Mouse (Mus musculus): ENCODE results near the gene Helz.

Gene Helz

DNA sequence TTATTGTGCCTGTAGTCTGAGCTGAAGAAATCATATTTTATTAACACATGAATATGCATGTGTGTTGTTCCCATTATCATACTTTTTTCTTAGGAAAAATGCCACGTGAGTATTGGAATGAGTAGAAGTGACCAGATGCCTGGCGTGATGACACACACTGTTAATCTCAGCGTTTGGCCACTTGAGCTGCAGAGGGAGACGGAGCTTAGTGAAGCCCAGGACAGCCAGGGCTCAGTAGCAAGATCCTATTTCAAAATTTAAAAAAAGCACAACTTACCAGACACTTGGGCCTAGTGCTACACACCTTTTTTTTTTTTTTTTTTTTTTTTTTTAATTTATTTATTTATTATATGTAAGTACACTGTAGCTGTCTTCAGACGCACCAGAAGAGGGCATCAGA lies 68.0 kb downstream of the Helz start:
- DNase-seq (ENCODE audit: low spot score in 2 of 2) = no peak

DNA sequence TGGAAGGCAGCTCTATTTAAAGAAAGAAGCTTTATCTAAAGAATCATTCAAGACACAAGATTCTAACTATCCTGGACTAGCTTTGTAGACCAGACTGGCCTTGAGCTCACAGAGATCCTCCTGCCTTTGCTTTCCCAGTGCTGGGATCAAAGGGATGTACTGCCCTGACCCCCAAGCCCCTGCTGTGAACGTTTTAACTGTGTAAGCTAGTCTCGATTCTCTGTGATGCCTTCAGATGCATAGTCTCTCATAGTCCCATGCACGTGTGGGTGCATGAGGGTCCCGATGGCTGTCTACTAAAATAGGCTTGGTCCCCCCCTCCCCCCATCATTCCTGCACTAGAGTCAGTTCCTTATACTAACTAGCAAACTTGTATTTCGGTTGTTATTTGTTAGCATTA lies 70.2 kb downstream of the Helz start:
- no peak for DNase-seq (ENCODE audit: low spot score in 2 of 2)

DNA sequence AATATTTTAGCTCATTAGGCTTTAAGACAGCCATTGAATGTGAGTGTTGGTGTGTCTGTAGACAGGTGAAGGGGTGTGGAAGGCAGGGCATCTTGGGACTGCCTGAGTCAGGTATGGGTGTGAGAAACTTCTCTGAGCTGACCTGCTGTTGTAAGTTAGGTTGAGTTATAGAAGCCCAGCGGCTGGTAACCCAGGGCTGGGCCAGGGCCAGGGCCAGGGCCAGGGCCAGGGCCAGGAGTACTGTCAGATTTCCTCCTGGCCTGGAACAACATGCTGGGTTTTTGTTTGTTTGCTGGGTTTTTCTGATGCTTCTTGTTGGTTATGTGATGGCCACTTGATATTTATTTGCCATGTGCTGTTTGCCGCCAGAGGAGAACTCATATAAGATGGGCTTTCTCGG lies 76.9 kb downstream of the Helz start:
- DNase-seq (ENCODE audit: low spot score in 2 of 2) = no peak

- DNase-seq (ENCODE audit: low spot score in 2 of 2) = no peak
These were observed 78.0 kb downstream of the Helz start for GRCm38 (mm10) chr11:107625746-107626145.

DNA sequence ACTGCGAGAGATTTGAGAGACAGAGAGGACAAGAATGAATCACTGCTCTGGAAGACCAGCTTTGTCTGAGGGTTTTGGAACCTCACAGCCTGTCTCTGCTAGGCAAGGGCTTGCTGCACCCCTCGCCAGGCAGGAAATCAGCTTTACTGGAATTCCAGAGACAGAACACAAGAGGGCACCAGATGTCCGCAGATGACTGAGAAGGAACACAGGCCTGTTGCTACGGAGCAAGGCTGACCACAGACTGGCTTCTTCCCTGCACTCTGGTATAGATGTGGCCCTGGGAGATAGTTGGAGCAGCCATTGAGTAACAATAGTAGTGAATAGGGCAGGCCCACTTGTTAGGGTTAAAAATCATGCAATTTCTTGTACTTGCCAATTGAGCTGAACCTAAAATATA lies 81.8 kb downstream of the Helz start:
- DNase-seq (ENCODE audit: low spot score in 2 of 2) = no peak

DNA sequence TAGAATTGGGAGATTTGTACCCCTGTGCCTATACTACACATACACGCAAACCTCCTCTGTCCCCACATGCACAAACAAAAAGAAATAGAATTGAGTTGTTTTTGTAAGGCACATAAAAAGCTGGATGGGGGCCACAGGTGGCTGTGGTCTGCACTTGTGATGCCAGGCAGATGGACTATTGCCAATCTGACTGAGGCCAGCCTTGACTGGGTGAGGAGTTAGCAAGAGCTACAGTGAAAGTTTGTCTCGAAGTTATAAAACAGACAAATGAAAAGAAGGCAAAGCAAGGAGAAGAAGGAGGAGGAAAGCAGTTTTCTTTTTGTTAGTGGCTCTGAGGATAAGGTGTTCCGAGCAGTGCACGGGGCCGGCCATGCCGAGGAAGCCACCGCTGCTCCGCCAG lies 82.2 kb downstream of the Helz start:
- no peak for DNase-seq (ENCODE audit: low spot score in 2 of 2)

DNA sequence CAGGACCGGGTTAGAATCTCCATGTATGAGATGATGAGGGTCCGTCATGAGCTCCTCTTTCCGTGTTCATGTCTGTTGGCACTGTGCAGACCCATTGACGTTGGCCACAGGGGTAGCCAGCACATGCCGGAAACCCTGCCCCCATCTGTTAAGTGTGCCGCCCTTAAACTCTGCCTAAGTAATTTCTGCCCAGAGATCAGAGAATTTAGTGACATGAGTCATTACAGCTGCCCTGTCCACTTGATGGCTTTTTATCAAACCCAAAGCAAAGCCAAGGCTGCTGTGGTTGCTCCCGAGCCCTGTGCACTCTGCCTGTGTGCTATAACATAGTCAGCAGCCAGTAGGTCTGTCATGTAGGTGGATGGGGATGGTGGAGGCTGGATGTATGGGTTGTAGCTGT lies 83.4 kb downstream of the Helz start:
- DNase-seq (ENCODE audit: low spot score in 2 of 2) = no peak

DNA sequence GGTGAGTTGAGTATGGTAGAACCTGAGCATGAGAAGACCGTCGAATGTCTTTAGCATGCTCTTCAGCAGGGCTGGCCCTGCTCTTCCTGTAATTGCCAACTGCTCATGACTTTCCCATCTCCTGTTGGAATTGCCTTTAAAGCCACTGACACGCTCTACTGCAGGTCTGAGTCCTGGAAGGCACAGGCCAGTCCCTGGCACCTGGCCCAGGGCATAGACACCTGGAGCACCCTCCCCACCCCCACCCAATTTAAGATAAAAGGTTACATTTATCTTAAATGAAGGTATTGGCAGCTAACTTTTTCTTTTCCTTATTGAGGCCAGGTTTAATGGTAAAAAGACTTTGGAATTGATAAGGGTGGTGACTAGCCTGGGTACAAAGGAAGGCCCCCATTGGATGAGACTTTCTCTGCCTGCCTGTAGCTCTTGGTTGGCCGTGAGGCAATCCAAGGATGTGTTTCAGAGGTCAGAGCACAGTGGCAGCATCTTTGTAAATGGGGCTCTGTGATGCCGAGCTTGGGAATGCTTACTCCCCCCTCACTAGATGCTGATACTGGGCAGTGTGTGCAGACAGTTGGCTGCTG lies 85.9 kb downstream of the Helz start:
- no peak for DNase-seq (ENCODE audit: low spot score in 2 of 2)

GRCm38 (mm10) chr11:107638137-107638536 lies 90.4 kb downstream of the Helz start:
- no peak for DNase-seq (ENCODE audit: low spot score in 2 of 2)

DNA sequence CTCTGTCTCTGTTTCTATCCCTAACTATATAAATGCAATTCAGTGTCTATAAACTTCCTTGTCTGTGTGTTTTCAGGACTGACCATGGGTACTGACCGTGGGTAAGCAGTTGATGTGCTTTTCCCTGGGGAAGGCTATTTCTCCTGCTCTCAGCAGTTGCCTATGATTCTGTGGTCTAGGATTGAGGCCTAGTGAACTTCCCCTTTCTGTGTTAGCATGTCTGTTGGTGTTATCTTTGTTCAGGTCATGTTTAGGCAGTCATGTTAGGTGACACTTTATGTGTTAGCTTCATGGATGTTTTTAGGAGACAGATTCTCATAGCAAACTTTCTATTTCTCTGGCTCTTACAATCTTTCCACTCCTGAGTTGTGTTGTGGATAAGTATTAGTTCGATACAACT lies 91.9 kb downstream of the Helz start:
- no peak for DNase-seq (ENCODE audit: low spot score in 2 of 2)

GRCm38 (mm10) chr11:107644461-107644860 lies 96.7 kb downstream of the Helz start:
- no peak for DNase-seq (ENCODE audit: low spot score in 2 of 2)

- no peak for DNase-seq (ENCODE audit: low spot score in 2 of 2)
These were observed 99.6 kb downstream of the Helz start for GRCm38 (mm10) chr11:107647330-107647729.

DNA sequence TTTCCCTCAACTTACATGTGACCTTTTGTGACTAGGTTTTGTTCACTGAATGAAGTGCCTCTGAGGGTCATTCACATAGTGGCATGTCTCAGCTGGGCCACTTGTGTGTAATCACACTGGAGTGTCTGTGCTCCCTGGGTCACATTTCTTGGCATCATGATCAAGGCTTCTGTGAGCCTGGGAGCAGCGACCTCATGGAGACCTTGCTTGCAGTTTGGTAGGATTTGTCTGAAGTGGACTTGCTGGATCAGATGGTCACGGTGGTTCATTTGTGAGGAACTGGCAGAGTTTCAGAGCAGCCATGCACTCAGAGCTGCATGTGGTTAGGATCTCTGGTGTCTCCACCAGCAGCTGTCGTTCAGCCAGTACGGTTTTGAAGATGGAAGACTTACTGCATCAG lies 100.9 kb downstream of the Helz start:
- no peak for DNase-seq (ENCODE audit: low spot score in 2 of 2)

DNA sequence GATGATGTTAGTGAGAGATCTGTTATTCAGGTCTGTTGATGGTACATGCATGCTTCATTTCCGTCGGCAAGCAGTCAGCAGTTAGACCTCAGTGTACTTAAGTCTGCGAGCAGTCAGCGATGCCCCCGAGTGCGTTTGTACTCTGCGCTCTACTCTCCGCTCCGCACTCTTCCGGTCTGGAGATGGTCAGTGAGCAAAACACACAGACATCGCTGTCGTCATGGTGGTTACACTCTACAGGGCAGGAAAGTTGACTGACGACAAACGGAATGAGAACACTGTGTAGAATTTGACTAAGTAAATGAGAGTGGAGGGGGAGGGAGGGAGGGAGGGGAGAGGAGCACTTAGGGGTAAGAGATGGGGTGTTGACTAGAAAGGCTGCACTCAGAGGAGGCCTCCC lies 101.7 kb downstream of the Helz start:
- DNase-seq (ENCODE audit: low spot score in 2 of 2) = no peak

GRCm38 (mm10) chr11:107650422-107651051 lies 102.8 kb downstream of the Helz start:
- no peak for DNase-seq (ENCODE audit: low spot score in 2 of 2)

DNA sequence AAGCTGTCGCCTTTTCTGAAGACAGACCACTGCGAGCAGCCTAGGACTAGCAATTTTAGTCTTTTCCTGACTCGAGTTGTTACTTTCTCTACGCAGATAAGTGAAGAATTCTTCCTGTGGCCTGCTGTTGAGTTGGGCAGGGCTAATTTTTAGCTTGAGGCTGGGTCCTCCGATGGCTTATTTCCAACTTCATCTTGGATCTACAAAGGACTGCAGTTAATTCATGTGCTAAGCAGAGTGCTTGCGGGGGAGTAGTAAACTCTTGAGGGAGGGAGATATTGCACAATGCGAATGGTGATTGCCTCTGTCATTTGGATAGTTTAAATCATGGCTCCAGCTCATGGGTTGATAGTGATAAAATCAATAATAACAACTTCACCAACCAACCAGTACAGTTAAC lies 103.7 kb downstream of the Helz start:
- no peak for DNase-seq (ENCODE audit: low spot score in 2 of 2)

GRCm38 (mm10) chr11:107652137-107652536 lies 104.4 kb downstream of the Helz start:
- no peak for DNase-seq (ENCODE audit: low spot score in 2 of 2)

- no peak for DNase-seq (ENCODE audit: low spot score in 2 of 2)
These were observed 107.8 kb downstream of the Helz start for GRCm38 (mm10) chr11:107655538-107655937.

GRCm38 (mm10) chr11:107657117-107657516 lies 109.4 kb downstream of the Helz start:
- DNase-seq (ENCODE audit: low spot score in 2 of 2) = no peak

DNA sequence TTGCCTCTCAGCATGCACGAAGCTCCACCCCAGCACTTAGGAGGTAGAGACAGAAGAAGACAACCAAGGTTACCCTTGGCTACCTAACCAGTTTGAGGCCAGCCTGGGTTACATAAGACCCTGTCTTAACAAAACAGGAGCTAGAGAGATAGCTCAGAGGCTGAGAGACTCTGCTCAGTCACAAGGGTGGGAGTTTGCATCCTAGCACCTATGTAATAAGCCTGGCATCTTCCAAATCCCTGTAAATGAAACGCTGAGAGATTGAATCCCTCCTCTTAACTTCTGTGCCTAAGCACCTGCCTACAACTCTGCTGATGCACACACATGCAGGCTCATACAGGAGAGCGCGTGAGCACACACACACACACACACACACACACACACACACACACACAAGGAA lies 112.7 kb downstream of the Helz start:
- DNase-seq (ENCODE audit: low spot score in 2 of 2) = no peak

DNA sequence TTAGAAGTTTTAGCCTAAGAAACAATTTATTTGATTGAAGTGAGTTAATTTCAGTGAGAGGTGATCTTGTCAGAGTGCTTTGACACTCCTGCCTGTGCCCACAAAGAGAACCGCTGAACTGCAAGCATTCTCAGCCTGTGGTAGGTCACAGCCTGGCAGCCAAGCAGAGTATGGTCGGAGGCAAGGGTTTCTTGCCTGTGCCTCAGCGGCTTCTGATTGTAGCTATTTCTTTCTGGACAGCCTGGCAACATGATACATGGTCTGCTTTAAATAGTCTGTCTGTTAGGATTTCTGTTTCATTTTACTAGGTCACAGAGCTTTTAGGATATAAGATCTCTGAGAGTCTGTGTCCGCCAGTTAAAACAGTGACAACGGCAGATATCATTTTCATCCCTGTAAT lies 114.9 kb downstream of the Helz start:
- no peak for DNase-seq (ENCODE audit: low spot score in 2 of 2)

DNA sequence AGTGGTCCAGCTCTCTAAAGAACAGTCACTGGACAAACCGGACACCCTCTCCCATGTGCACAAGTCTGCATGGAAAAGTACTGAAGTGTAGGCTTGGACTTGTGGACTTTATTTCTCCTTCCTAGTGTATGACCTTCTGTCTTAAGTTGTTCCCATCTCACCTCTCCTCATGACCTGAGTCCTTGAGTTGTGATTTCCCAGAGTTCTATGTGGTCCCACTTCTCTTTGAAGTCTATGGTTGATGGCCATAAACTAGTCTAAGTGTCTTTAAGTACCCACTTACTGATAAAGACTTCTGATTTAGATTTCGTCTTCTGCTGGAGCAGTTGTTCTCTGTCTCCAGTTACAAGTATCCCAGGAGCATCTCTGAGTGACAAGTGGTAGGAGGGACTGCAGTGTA lies 119.8 kb downstream of the Helz start:
- no peak for DNase-seq (ENCODE audit: low spot score in 2 of 2)

DNA sequence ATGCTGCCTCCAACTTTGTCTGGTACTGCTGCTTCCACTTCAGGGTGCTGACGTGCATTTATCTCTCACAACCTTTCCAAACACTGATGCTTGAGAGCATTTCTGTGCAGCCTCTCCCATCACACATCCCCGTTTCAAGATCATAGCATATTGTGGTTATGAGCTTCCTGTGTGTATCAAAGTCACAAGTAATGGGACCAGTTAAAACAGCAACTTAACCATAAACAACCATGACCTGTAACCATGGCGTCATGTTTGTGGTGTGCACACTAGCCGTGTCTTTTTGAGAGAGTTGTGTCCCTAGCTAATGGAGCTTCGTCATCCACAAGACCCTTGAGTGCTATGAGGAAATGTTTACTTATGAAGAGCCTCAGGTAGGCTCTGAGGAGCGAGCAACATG lies 120.5 kb downstream of the Helz start:
- no peak for DNase-seq (ENCODE audit: low spot score in 2 of 2)

DNA sequence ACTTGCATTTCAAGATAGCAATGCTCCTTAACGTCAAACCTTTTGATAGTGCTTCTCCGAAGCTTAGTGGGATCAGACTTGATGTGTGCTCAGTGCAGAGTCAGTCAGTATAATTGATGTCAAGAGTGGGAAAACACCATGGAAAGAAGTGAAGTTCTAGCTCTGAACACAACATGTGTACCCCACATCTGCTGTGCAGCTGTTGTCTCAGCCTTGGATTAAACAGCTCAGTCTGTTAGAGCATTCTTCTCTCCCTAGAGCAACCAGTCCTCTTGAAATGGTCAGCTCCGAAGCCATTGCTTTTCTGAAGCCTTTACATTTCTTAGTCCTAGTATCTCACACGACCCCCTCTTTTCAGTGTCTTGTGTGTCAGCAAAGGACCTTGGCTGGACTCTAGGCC lies 121.2 kb downstream of the Helz start:
- no peak for DNase-seq (ENCODE audit: low spot score in 2 of 2)

Measured in spleen, postnatal 36 days (tissue).